Mouse (Mus musculus) hindbrain, embryonic 14.5 days (tissue): ENCODE results near the gene Agpat1. TPM values are rescaled to one million over a fixed set of nuclear protein-coding genes. Genes with fewer than 3 reads are reported as not detected.

Experiments
- ATAC-seq: fragments of 200-750 bp; cut with Nextera tagmentation; 2 replicates; pipeline ENCODE4 v1.8.0; 2017; ENCODE audit warnings: moderate number of reproducible peaks, mild to moderate bottlenecking, moderate TSS enrichment, moderate library complexity; ENCODE audit not compliant: low FRiP score
- DNase-seq: peaks from one replicate; pipeline ENCODE4 v3.0.0-alpha.2; 2015; ENCODE audit warnings: low spot score
- H3K27ac ChIP-seq: fragments of 300-500 bp; sonication (generic); 2 replicates; pipeline ENCODE4 v1.5.1; 2014; ENCODE audit warnings: mild to moderate bottlenecking, moderate library complexity
- H3K27me3 ChIP-seq: fragments of 300-500 bp; sonication (generic); 2 replicates; pipeline ENCODE4 v1.6.1; 2014; ENCODE audit warnings: mild to moderate bottlenecking, low read length, mixed read lengths; ENCODE audit not compliant: control insufficient read depth, insufficient read depth
- H3K36me3 ChIP-seq: fragments of 300-500 bp; sonication (generic); replicated peaks from 2 replicates; pipeline ENCODE4 v1.6.1; 2014; ENCODE audit not compliant: control insufficient read depth, insufficient read depth
- H3K4me1 ChIP-seq: fragments of 300-500 bp; sonication (generic); replicated peaks from 2 replicates; pipeline ENCODE4 v1.6.1; 2014; ENCODE audit warnings: antibody characterized with exemption, low read length, mixed read lengths; ENCODE audit not compliant: control insufficient read depth, insufficient read depth
- H3K4me2 ChIP-seq: fragments of 300-500 bp; sonication (generic); replicated peaks from 2 replicates; pipeline ENCODE4 v1.6.1; 2014; ENCODE audit warnings: mild to moderate bottlenecking, moderate library complexity
- H3K4me3 ChIP-seq: fragments of 300-500 bp; sonication (generic); replicated peaks from 2 replicates; pipeline ENCODE4 v1.5.1; 2014; ENCODE audit warnings: mild to moderate bottlenecking, low read length
- H3K9ac ChIP-seq: fragments of 300-500 bp; sonication (generic); 2 replicates; pipeline ENCODE4 v1.6.1; 2014
- H3K9me3 ChIP-seq: fragments of 300-500 bp; sonication (generic); 2 replicates; pipeline ENCODE4 v1.6.1; 2016; ENCODE audit warnings: low read length; ENCODE audit not compliant: control insufficient read depth
- WGBS: fragments of 180-500 bp; shearing (Covaris S2); extraction: QIAGEN DNeasy Blood & Tissue Kit; methylation state at CpG from one replicate; pipeline ENCODE4 v1.1.7; 2014; 5-methylcytosine and 5-hydroxymethylcytosine counted together
- polyA plus RNA-seq: library from polyadenylated mRNA; unstranded; fragments of >200 nt; fragmentation: Nextera tagmentation; extraction: Ambion mirVana; gene quantifications from 2 replicates; pipeline ENCODE4 v1.2.1, GENCODE M21; 2014

The Agpat1 gene
- polyA plus RNA-seq, 1 experiment from 2014 or later = 123 TPM

- DNase-seq = no peak
- peaks cover 55% of the 10 kb centered on the region for H3K36me3 ChIP-seq
- WGBS = 95% methylated on average over 8 of the region's 8 CpGs
These were observed 48.9 kb downstream of the Agpat1 start for GRCm38 (mm10) chr17:34652985-34653384.

GRCm38 (mm10) chr17:34653746-34654285 lies 49.8 kb downstream of the Agpat1 start:
- Histone ChIP-seq H3K4me3 (no peak overlapping the region), H3K9me3 (no peaks in the 10 kb centered on the region), H3K27me3 (no peaks in the 10 kb centered on the region), H3K27ac (no peak overlapping the region), H3K4me1 (no peaks in the 10 kb centered on the region), H3K4me2 (no peak overlapping the region), H3K36me3 (peaks cover 51% of the 10 kb centered on the region), H3K9ac (no peak overlapping the region)
- DNase-seq = peak; percentile 72
- no peak for ATAC-seq
- WGBS = 65% methylated on average over 9 of the region's 9 CpGs

More at GRCm38 (mm10) chr17:34652985-34653384, 48.9 kb downstream of the Agpat1 start:
- Histone ChIP-seq H3K27ac (no peak overlapping the region), H3K4me2 (no peak overlapping the region), H3K4me1 (peaks cover 7% of the 10 kb centered on the region), H3K4me3 (no peak overlapping the region), H3K27me3 (no peaks in the 10 kb centered on the region), H3K9me3 (no peaks in the 10 kb centered on the region), H3K9ac (no peak overlapping the region)
- ATAC-seq = no peak

GRCm38 (mm10) chr17:34654392-34654791 lies 50.3 kb downstream of the Agpat1 start:
- Histone ChIP-seq H3K4me1 (no peaks in the 10 kb centered on the region), H3K9me3 (no peaks in the 10 kb centered on the region), H3K27me3 (no peaks in the 10 kb centered on the region), H3K36me3 (peaks cover 45% of the 10 kb centered on the region), H3K9ac (no peak overlapping the region), H3K27ac (no peak overlapping the region), H3K4me3 (no peak overlapping the region), H3K4me2 (no peak overlapping the region)
- DNase-seq (no peak), ATAC-seq (no peak)
- 91% methylated on average over 13 of the region's 13 CpGs for WGBS

GRCm38 (mm10) chr17:34655160-34655559 lies 51.1 kb downstream of the Agpat1 start:
- H3K36me3 ChIP-seq = peaks cover 37% of the 10 kb centered on the region
- no peaks in the 10 kb centered on the region for H3K9me3 ChIP-seq
- 87% methylated on average over 7 of the region's 7 CpGs for WGBS
- ATAC-seq (no peak), DNase-seq (no peak)
- H3K27ac ChIP-seq = no peak overlapping the region
- H3K27me3 ChIP-seq = 0 out of 2 replicates have a peak, but pooled peaks cover under 1% of the 10 kb centered on the region
- no peak overlapping the region for H3K9ac ChIP-seq
- H3K4me3 ChIP-seq = no peak overlapping the region
- no peak overlapping the region for H3K4me2 ChIP-seq
- no peaks in the 10 kb centered on the region for H3K4me1 ChIP-seq

- no peak overlapping the region for H3K9ac ChIP-seq
- peaks cover 33% of the 10 kb centered on the region for H3K36me3 ChIP-seq
- no peak overlapping the region for H3K4me3 ChIP-seq
- DNase-seq (no peak), ATAC-seq (peak; percentile 38; the same call in 1 of the 2 replicates)
- H3K9me3 ChIP-seq = no peaks in the 10 kb centered on the region
- 63% methylated on average over 4 of the region's 4 CpGs for WGBS
- H3K27me3 ChIP-seq = peaks cover 4% of the 10 kb centered on the region; the same call in 1 of the 2 replicates
- H3K4me2 ChIP-seq = no peak overlapping the region
- H3K27ac ChIP-seq = 0 out of 2 replicates have a peak overlapping the region, but pooled peaks have one; percentile 26
- H3K4me1 ChIP-seq = no peaks in the 10 kb centered on the region
These were observed 51.5 kb downstream of the Agpat1 start for GRCm38 (mm10) chr17:34655581-34655991.

- no peak overlapping the region for H3K4me2 ChIP-seq
- no peak overlapping the region for H3K4me3 ChIP-seq
- H3K9me3 ChIP-seq = no peaks in the 10 kb centered on the region
- H3K36me3 ChIP-seq = peaks cover 22% of the 10 kb centered on the region
- H3K27me3 ChIP-seq = peaks cover 15% of the 10 kb centered on the region
- no peaks in the 10 kb centered on the region for H3K4me1 ChIP-seq
- no peak overlapping the region for H3K9ac ChIP-seq
- DNase-seq = no peak
- H3K27ac ChIP-seq = no peak overlapping the region
- WGBS = 30% methylated on average over 8 of the region's 8 CpGs
- no peak for ATAC-seq
These were observed 52.6 kb downstream of the Agpat1 start for GRCm38 (mm10) chr17:34656666-34657065.

- Histone ChIP-seq H3K4me2 (no peak overlapping the region), H3K4me1 (no peaks in the 10 kb centered on the region), H3K9ac (no peak overlapping the region), H3K27ac (no peak overlapping the region), H3K36me3 (peaks cover 16% of the 10 kb centered on the region), H3K9me3 (no peaks in the 10 kb centered on the region), H3K4me3 (no peak overlapping the region), H3K27me3 (peaks cover 15% of the 10 kb centered on the region)
- 53% methylated on average over 2 of the region's 2 CpGs for WGBS
- no peak for DNase-seq
- ATAC-seq = no peak
These were observed 53.2 kb downstream of the Agpat1 start for GRCm38 (mm10) chr17:34657271-34657670.

- Histone ChIP-seq H3K36me3 (peaks cover 7% of the 10 kb centered on the region), H3K4me1 (no peaks in the 10 kb centered on the region), H3K4me2 (no peak overlapping the region), H3K27me3 (peaks cover 15% of the 10 kb centered on the region), H3K9me3 (no peaks in the 10 kb centered on the region), H3K27ac (no peak overlapping the region), H3K4me3 (no peak overlapping the region), H3K9ac (no peak overlapping the region)
- DNase-seq (no peak), ATAC-seq (no peak)
- 93% methylated on average over 2 of the region's 2 CpGs for WGBS
These were observed 54.1 kb downstream of the Agpat1 start for GRCm38 (mm10) chr17:34658145-34658544.

GRCm38 (mm10) chr17:34658591-34658990 lies 54.5 kb downstream of the Agpat1 start:
- H3K27me3 ChIP-seq = peaks cover 15% of the 10 kb centered on the region
- no peak overlapping the region for H3K9ac ChIP-seq
- H3K4me3 ChIP-seq = no peak overlapping the region
- H3K9me3 ChIP-seq = no peaks in the 10 kb centered on the region
- H3K27ac ChIP-seq = no peak overlapping the region
- ATAC-seq (no peak), DNase-seq (no peak)
- H3K36me3 ChIP-seq = peaks cover 3% of the 10 kb centered on the region; the same call in 1 of the 2 replicates
- 90% methylated on average over 3 of the region's 3 CpGs for WGBS
- no peak overlapping the region for H3K4me2 ChIP-seq
- H3K4me1 ChIP-seq = no peaks in the 10 kb centered on the region
